In genomic region chr6:72058398-72058889, GRCm38 (mm10) we compare ENCODE assay signal across 25 mouse cellular contexts.
"Had no signal": no experiment of that assay in that cellular context is flagged by ENCODE, and none has a peak within 500 bp of the region (broad histone marks: within the 10 kb centered on the region; RNA-seq: fewer than 3 reads in every experiment).

No protein-coding gene starts in this region.

- H3K9me3 ChIP-seq: heart, embryonic 10.5 days; heart, embryonic 12.5 days; hindbrain, embryonic 10.5 days; hindbrain, embryonic 12.5 days; intestine, embryonic 15.5 days; limb, embryonic 10.5 days; limb, embryonic 12.5 days; liver, embryonic 13.5 days had no signal

- H3K27ac ChIP-seq: gastrocnemius, adult 2 months; heart, adult 2 months; heart, embryonic 10.5 days; hindbrain, embryonic 10.5 days; hindbrain, embryonic 12.5 days; hindbrain, embryonic 14.5 days; intestine, embryonic 15.5 days; layer of hippocampus, adult 2 months; left cerebral cortex, adult 2 months; limb, embryonic 10.5 days; limb, embryonic 12.5 days; liver, embryonic 13.5 days had no signal

- H3K4me3 ChIP-seq: gastrocnemius, adult 2 months; heart, adult 2 months; heart, embryonic 10.5 days; heart, embryonic 12.5 days; hindbrain, embryonic 10.5 days; hindbrain, embryonic 12.5 days; intestine, embryonic 15.5 days; layer of hippocampus, adult 2 months; left cerebral cortex, adult 2 months; limb, embryonic 10.5 days; limb, embryonic 12.5 days; liver, embryonic 13.5 days had no signal

- H3K27me3 ChIP-seq: heart, embryonic 12.5 days; hindbrain, embryonic 12.5 days; intestine, embryonic 15.5 days; limb, embryonic 12.5 days; liver, embryonic 13.5 days had no signal

- ATAC-seq: hindbrain, embryonic 16.5 days; inflammation-experienced regulatory T-cells, adult 6 months; intestine, embryonic 15.5 days; intestine, postnatal 0 days had no signal

- H3K9ac ChIP-seq: heart, embryonic 12.5 days; hindbrain, embryonic 12.5 days; hindbrain, embryonic 14.5 days; intestine, embryonic 15.5 days; limb, embryonic 12.5 days; liver, embryonic 13.5 days had no signal

- DNase-seq: gastrocnemius, adult 2 months; gastrocnemius, postnatal 10 days; gastrocnemius, postnatal 25 days; heart, adult 2 months; heart, postnatal 10 days; heart, postnatal 4 days; kidney, adult 18-20 months; kidney, adult 8-10 months; kidney, postnatal 10 days; kidney, postnatal 25 days; kidney, postnatal 4 days; liver, embryonic 13.5 days had no signal

- H3K4me2 ChIP-seq: heart, embryonic 12.5 days; hindbrain, embryonic 12.5 days; hindbrain, embryonic 14.5 days; intestine, embryonic 15.5 days; limb, embryonic 12.5 days; liver, embryonic 13.5 days had no signal

- H3K4me1 ChIP-seq: hindbrain, embryonic 12.5 days; intestine, embryonic 15.5 days; limb, embryonic 10.5 days; limb, embryonic 12.5 days; liver, embryonic 13.5 days had no signal

- H3K36me3 ChIP-seq: heart, embryonic 10.5 days; heart, embryonic 12.5 days; hindbrain, embryonic 10.5 days; hindbrain, embryonic 12.5 days; intestine, embryonic 15.5 days; limb, embryonic 10.5 days; limb, embryonic 12.5 days; liver, embryonic 13.5 days had no signal
